Mouse (Mus musculus) embryo, embryonic 9.5 days (tissue): ENCODE data around the gene Rack1.
"Not testable (repeated sequence)": the region's sequence is repeated elsewhere in the genome, so short reads cannot be mapped to it uniquely, and the experiment has no call there.

ENCODE experiments used
- DNase-seq: peaks from one replicate; pipeline ENCODE4 v3.0.0-alpha.2; 2017; ENCODE audit errors: extremely low spot score

Rack1 gene

GRCm38 (mm10) chr11:48799921-48800701 is at the start of gene Rack1:
Gene Rack1, plus strand, starts transcription at chr11:48800332.
- DNase-seq: peak; percentile 95

- DNase-seq: no peak
Observed at GRCm38 (mm10) chr11:48750428-48750827, 49.7 kb upstream of the Rack1 start.

- not testable (repeated sequence) for DNase-seq
Observed at GRCm38 (mm10) chr11:48753534-48753933, 46.6 kb upstream of the Rack1 start.

- no peak for DNase-seq
Observed at GRCm38 (mm10) chr11:48759021-48759420, 41.1 kb upstream of the Rack1 start.

- DNase-seq: no peak
Observed at GRCm38 (mm10) chr11:48764119-48764518, 36.0 kb upstream of the Rack1 start.

- DNase-seq: no peak
Observed at GRCm38 (mm10) chr11:48767195-48767876, 32.8 kb upstream of the Rack1 start.

- no peak for DNase-seq
Observed at GRCm38 (mm10) chr11:48771691-48772090, 28.4 kb upstream of the Rack1 start.

- DNase-seq: peak; percentile 54
Observed at GRCm38 (mm10) chr11:48774443-48775298, 25.5 kb upstream of the Rack1 start.

GRCm38 (mm10) chr11:48775483-48775882 is 24.6 kb upstream of the Rack1 start:
- peak; percentile 73 for DNase-seq

- no peak for DNase-seq
Observed at GRCm38 (mm10) chr11:48776664-48777063, 23.5 kb upstream of the Rack1 start.

- DNase-seq: no peak
Observed at GRCm38 (mm10) chr11:48777303-48777702, 22.8 kb upstream of the Rack1 start.

- peak; percentile 23 for DNase-seq
Observed at GRCm38 (mm10) chr11:48779450-48779849, 20.7 kb upstream of the Rack1 start.

- DNase-seq: no peak
Observed at GRCm38 (mm10) chr11:48782243-48782642, 17.9 kb upstream of the Rack1 start.

- peak; percentile 45 for DNase-seq
Observed at GRCm38 (mm10) chr11:48787455-48788211, 12.5 kb upstream of the Rack1 start.

GRCm38 (mm10) chr11:48788311-48789089 is 11.6 kb upstream of the Rack1 start:
- peak; percentile 79 for DNase-seq

GRCm38 (mm10) chr11:48789215-48789614 is 10.9 kb upstream of the Rack1 start:
- no peak for DNase-seq

GRCm38 (mm10) chr11:48789973-48790823 is 9.9 kb upstream of the Rack1 start:
- peak; percentile 79 for DNase-seq

GRCm38 (mm10) chr11:48790946-48791345 is 9.2 kb upstream of the Rack1 start:
- no peak for DNase-seq

- DNase-seq: not testable (repeated sequence)
Observed at GRCm38 (mm10) chr11:48791894-48792293, 8.2 kb upstream of the Rack1 start.

- DNase-seq: no peak
Observed at GRCm38 (mm10) chr11:48793184-48793583, 6.9 kb upstream of the Rack1 start.
